Mouse (Mus musculus) cerebellum, adult 18-20 months (tissue): ENCODE data around the gene Bpifa3.
"Not testable (repeated sequence)": the region's sequence is repeated elsewhere in the genome, so short reads cannot be mapped to it uniquely, and the experiment has no call there.

Source experiments
- DNase-seq, 2 experiments: peaks; one replicate each; pipeline ENCODE4 v3.0.0; 2021

Gene Bpifa3

GRCm38 (mm10) chr2:154130120-154130519 is at the start of gene Bpifa3:
TSS of gene Bpifa3 (plus strand) at chr2:154130336.
- no peak for DNase-seq

GRCm38 (mm10) chr2:154097734-154098133 is 32.4 kb upstream of the Bpifa3 start:
- DNase-seq: peak; percentile 5

- DNase-seq: no peak
Observed at GRCm38 (mm10) chr2:154117381-154117780, 12.8 kb upstream of the Bpifa3 start.

GRCm38 (mm10) chr2:154142580-154142979 is 12.4 kb downstream of the Bpifa3 start, which contains the start of gene Bpifa1:
TSS of gene Bpifa1 (plus strand) at chr2:154142880.
- no peak for DNase-seq

- DNase-seq: no peak
Observed at GRCm38 (mm10) chr2:154143735-154144134, 13.6 kb downstream of the Bpifa3 start.

GRCm38 (mm10) chr2:154147496-154147895 is 17.4 kb downstream of the Bpifa3 start:
- no peak for DNase-seq

GRCm38 (mm10) chr2:154158433-154158832 is 28.3 kb downstream of the Bpifa3 start:
- DNase-seq: peak; percentile 5 to 7

GRCm38 (mm10) chr2:154162307-154162706 is 32.2 kb downstream of the Bpifa3 start, which contains the start of gene Bpifa5:
TSS of gene Bpifa5 (plus strand) at chr2:154162607.
- DNase-seq: no peak

- peak; percentile 6 to 7 for DNase-seq
Observed at GRCm38 (mm10) chr2:154163306-154163705, 33.2 kb downstream of the Bpifa3 start.

- DNase-seq: no peak
Observed at GRCm38 (mm10) chr2:154169172-154169571, 39.0 kb downstream of the Bpifa3 start.

- DNase-seq: no peak
Observed at GRCm38 (mm10) chr2:154171621-154172020, 41.5 kb downstream of the Bpifa3 start.

GRCm38 (mm10) chr2:154173313-154173712 is 43.2 kb downstream of the Bpifa3 start:
- DNase-seq: peak in 1 of 2 experiments; percentile 2

- DNase-seq: not testable (repeated sequence)
Observed at GRCm38 (mm10) chr2:154181900-154182299, 51.8 kb downstream of the Bpifa3 start.

- DNase-seq: not testable (repeated sequence)
Observed at GRCm38 (mm10) chr2:154183061-154183460, 52.9 kb downstream of the Bpifa3 start.

GRCm38 (mm10) chr2:154185319-154185718 is 55.2 kb downstream of the Bpifa3 start:
- no peak for DNase-seq

- no peak for DNase-seq
Observed at GRCm38 (mm10) chr2:154185748-154186147, 55.6 kb downstream of the Bpifa3 start.

- DNase-seq: no peak
Observed at GRCm38 (mm10) chr2:154187468-154187867, 57.3 kb downstream of the Bpifa3 start.
